Mouse (Mus musculus) lung, postnatal 0 days (tissue): ENCODE results near the gene Nqo2. TPM values are rescaled to one million over a fixed set of nuclear protein-coding genes. Genes with fewer than 3 reads are reported as not detected.

ENCODE experiments used
- ATAC-seq: fragments of 200-750 bp; cut with Nextera tagmentation; 2 replicates; pipeline ENCODE4 v1.8.0; 2017; ENCODE audit warnings: moderate library complexity
- DNase-seq: peaks from one replicate; pipeline ENCODE4 v3.0.0-alpha.2; 2016; ENCODE audit warnings: low spot score
- H3K27ac ChIP-seq: fragments of 300-500 bp; sonication (generic); 2 replicates; pipeline ENCODE4 v1.5.1; 2014; ENCODE audit warnings: antibody characterized with exemption, mild to moderate bottlenecking, low read length, mixed read lengths
- H3K27me3 ChIP-seq: fragments of 300-500 bp; sonication (generic); replicated peaks from 2 replicates; pipeline ENCODE4 v1.6.1; 2014; ENCODE audit warnings: low read length, mixed read lengths; ENCODE audit not compliant: insufficient read depth
- H3K36me3 ChIP-seq: fragments of 300-500 bp; sonication (generic); 2 replicates; pipeline ENCODE4 v1.6.1; 2014; ENCODE audit warnings: low read length, mixed read lengths; ENCODE audit not compliant: insufficient read depth
- H3K4me1 ChIP-seq: fragments of 300-500 bp; sonication (generic); 2 replicates; pipeline ENCODE4 v1.6.1; 2014; ENCODE audit warnings: antibody characterized with exemption, low read depth, low read length, mixed read lengths; ENCODE audit not compliant: insufficient read depth
- H3K4me2 ChIP-seq: fragments of 300-500 bp; sonication (generic); replicated peaks from 2 replicates; pipeline ENCODE4 v1.6.1; 2014; ENCODE audit warnings: low read depth, mild to moderate bottlenecking, low read length, moderate library complexity, mixed read lengths
- H3K4me3 ChIP-seq: fragments of 300-500 bp; sonication (generic); 2 replicates; pipeline ENCODE4 v1.5.1; 2014; ENCODE audit warnings: low read depth, low read length
- H3K9ac ChIP-seq: fragments of 300-500 bp; sonication (generic); replicated peaks from 2 replicates; pipeline ENCODE4 v1.6.1; 2014; ENCODE audit warnings: low read depth, mild to moderate bottlenecking
- H3K9me3 ChIP-seq: fragments of 300-500 bp; sonication (generic); 2 replicates; pipeline ENCODE4 v1.6.1; 2016; ENCODE audit warnings: low read length, mixed read lengths
- CTCF ChIP-seq: IDR thresholded peaks from 2 replicates; pipeline ENCODE4 v1.5.1; 2016; ENCODE audit warnings: antibody characterized with exemption, mild to moderate bottlenecking
- EP300 ChIP-seq: IDR thresholded peaks from 2 replicates; pipeline ENCODE4 v1.6.1; 2016; ENCODE audit warnings: antibody characterized with exemption, mild to moderate bottlenecking, control low read depth
- WGBS: fragments of 180-500 bp; shearing (Covaris S2); extraction: QIAGEN DNeasy Blood & Tissue Kit; methylation state at CpG from one replicate; pipeline ENCODE4 v1.1.7; 2014; 5-methylcytosine and 5-hydroxymethylcytosine counted together
- polyA plus RNA-seq: library from polyadenylated mRNA; unstranded; fragments of >200 nt; fragmentation: Nextera tagmentation; extraction: Ambion mirVana; gene quantifications from 2 replicates; pipeline ENCODE4 v1.2.1, GENCODE M21; 2015

Nqo2 gene
- polyA plus RNA-seq, 1 experiment from 2014 or later, result 18.4 TPM

DNA sequence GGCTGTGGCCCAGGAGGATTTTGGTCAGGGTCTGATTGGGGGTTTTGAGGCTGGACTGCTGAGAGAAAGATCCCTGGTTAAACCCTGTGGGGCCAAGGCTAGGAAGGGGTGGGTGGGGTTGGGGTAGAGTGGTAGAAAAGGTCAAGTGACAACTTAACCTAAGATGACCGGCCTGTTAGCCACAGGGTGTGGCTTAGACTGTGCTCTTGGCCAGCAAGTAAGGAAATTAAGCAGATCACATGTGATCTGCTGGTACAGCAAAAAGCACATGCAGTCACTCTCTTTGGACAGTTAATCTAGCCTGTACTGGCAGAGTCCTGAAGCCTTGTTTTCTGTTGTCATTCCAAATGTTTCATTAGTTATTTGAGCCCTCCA, 12.4 kb upstream of the Nqo2 start:
- Histone ChIP-seq H3K9me3 (no peaks in the 10 kb centered on the region), H3K9ac (no peak overlapping the region), H3K4me2 (no peak overlapping the region), H3K4me3 (no peak overlapping the region), H3K4me1 (no peaks in the 10 kb centered on the region), H3K27me3 (no peaks in the 10 kb centered on the region), H3K27ac (no peak overlapping the region), H3K36me3 (no peaks in the 10 kb centered on the region)
- 0 out of 2 replicates have a peak, but pooled peaks have one; percentile 17 for ATAC-seq
- 42% methylated on average over 1 of the region's 1 CpGs for WGBS
- no peak for TF ChIP-seq CTCF
- TF ChIP-seq EP300, result no peak
- no peak for DNase-seq

DNA sequence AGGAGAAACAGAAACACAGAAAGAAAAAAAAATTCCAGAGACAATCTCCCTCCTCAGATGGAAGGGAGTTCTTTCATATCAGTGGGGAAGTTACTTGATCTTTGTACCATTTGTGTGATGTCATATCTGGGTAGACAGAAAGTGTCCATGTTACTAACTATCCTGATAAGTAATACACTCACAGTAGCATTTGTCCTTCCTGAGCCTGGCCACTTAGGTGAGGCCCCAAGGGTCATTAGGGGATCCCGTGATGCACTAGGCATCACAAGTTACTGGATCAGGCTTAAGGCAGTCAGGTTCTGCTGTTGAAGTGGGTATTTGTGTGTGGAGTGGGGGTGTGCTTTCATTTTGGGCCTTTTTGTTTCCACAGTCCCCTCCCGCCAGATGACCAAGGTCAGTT, 11.5 kb upstream of the Nqo2 start:
- WGBS, result 72% methylated on average over 2 of the region's 2 CpGs
- TF ChIP-seq EP300, result no peak
- no peak for TF ChIP-seq CTCF
- DNase-seq (no peak), ATAC-seq (no peak)
- Histone ChIP-seq H3K27me3 (no peaks in the 10 kb centered on the region), H3K4me2 (no peak overlapping the region), H3K4me3 (no peak overlapping the region), H3K9ac (no peak overlapping the region), H3K36me3 (no peaks in the 10 kb centered on the region), H3K27ac (no peak overlapping the region), H3K4me1 (no peaks in the 10 kb centered on the region), H3K9me3 (no peaks in the 10 kb centered on the region)

DNA sequence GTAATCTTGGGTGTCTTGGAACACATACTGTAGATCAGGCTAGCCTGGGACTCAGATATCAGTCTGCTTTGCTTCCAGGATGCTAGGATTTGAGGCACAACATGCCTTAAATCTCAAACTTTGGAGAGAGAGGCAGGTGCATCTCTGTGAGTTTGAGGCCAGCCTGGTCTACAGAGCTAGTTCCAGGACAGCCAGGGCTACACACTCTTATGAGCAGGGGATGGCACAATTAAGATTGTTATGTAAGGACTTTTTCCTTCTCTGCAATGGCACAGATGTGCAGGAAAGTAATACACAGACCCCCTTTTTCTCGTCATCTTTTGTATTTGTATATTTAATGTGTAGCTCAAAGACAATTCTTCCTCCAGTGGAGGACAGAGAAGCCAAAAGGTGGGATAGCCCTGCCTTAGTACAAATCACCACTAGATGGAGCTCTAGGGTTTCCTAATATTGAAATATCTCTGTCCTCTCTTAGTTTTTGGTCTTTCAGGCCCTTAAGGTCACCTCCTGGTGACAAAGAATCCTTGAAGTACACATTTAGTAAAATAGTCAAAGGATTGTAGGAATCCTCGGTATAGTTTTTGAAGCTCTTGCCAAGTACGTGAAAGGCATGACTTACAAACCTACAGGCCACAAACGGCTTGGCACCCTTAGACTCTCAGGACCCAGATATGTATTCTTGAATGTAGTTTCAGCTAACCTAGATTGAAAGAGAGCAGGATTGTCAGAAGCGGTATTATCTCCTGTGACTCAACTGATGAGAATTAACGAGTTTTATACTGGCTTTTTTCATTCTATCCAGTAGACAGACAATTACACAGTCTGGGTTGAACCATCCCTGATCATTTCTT, 7.7 kb upstream of the Nqo2 start:
- Histone ChIP-seq H3K4me1 (no peaks in the 10 kb centered on the region), H3K36me3 (no peaks in the 10 kb centered on the region), H3K9me3 (no peaks in the 10 kb centered on the region), H3K27ac (no peak overlapping the region), H3K9ac (no peak overlapping the region), H3K4me2 (no peak overlapping the region), H3K27me3 (no peaks in the 10 kb centered on the region), H3K4me3 (no peak overlapping the region)
- DNase-seq, result peak; percentile 81
- TF ChIP-seq CTCF (peak; percentile 84), EP300 (no peak)
- WGBS, result 36% methylated on average over 6 of the region's 6 CpGs
- peak; percentile 44; the same call in 1 of the 2 replicates for ATAC-seq

- Histone ChIP-seq H3K27ac (no peak overlapping the region), H3K27me3 (no peaks in the 10 kb centered on the region), H3K4me2 (no peak overlapping the region), H3K4me3 (no peak overlapping the region), H3K9ac (no peak overlapping the region), H3K4me1 (no peaks in the 10 kb centered on the region), H3K36me3 (no peaks in the 10 kb centered on the region), H3K9me3 (no peaks in the 10 kb centered on the region)
- 85% methylated on average over 2 of the region's 2 CpGs for WGBS
- DNase-seq, result no peak
- ATAC-seq, result no peak
- TF ChIP-seq CTCF (no peak), EP300 (no peak)
Observed at GRCm38 (mm10) chr13:33959771-33960170, 4.7 kb upstream of the Nqo2 start.

- DNase-seq (peak; percentile 79), ATAC-seq (peak; percentile 71)
- no peaks in the 10 kb centered on the region for H3K36me3 ChIP-seq
- no peaks in the 10 kb centered on the region for H3K27me3 ChIP-seq
- WGBS, result 4% methylated on average over 14 of the region's 14 CpGs
- TF ChIP-seq CTCF (no peak), EP300 (0 out of 2 replicates have a peak, but pooled peaks have one; percentile 15)
- no peaks in the 10 kb centered on the region for H3K9me3 ChIP-seq
- H3K4me1 ChIP-seq, result no peaks in the 10 kb centered on the region; the same call in 1 of the 2 replicates
- H3K9ac ChIP-seq, result peak overlapping the region; percentile 59
- H3K27ac ChIP-seq, result peak overlapping the region; percentile 89
- peak overlapping the region; percentile 53 for H3K4me3 ChIP-seq
- H3K4me2 ChIP-seq, result peak overlapping the region; percentile 69
Observed at GRCm38 (mm10) chr13:33965056-33966024, 853 bp downstream of the Nqo2 start.

DNA sequence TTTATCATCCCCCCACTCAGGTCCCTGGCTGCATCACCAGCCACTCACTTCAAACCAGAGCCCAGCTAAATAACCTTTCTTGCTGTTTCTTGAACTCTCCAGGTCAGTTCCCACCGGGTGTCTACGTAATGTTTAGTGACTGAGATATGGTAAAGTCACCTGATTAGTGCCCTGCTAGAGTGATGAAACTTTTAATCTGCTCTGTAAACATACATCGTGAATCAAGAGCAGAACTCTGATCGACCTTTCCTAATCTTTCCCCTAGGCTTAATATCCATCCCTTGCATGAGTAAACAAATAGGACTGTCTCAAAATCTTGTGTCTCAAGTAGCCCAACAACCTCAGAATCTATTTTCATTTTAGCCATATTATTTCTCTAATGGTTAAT, 1.5 kb downstream of the Nqo2 start:
- WGBS, result 16% methylated on average over 4 of the region's 4 CpGs

More for the DNA sequence above, 1.5 kb downstream of the Nqo2 start:
- no peak for TF ChIP-seq EP300
- no peak for TF ChIP-seq CTCF
- H3K9ac ChIP-seq, result no peak overlapping the region
- peak overlapping the region; percentile 53 for H3K4me3 ChIP-seq
- H3K27ac ChIP-seq, result peak overlapping the region; percentile 89
- no peaks in the 10 kb centered on the region for H3K36me3 ChIP-seq
- H3K27me3 ChIP-seq, result no peaks in the 10 kb centered on the region
- no peak for ATAC-seq
- DNase-seq, result no peak
- peak overlapping the region; percentile 69 for H3K4me2 ChIP-seq
- H3K4me1 ChIP-seq, result no peaks in the 10 kb centered on the region; the same call in 1 of the 2 replicates
- no peaks in the 10 kb centered on the region for H3K9me3 ChIP-seq
